Comparison of ENCODE assay signal across 19 mouse cellular contexts in genomic region chr15:62625406-62625805, GRCm38 (mm10).
DNase-seq lines count a peak whose midpoint lies in the region; ATAC-seq and TF ChIP-seq lines count a peak whose summit lies in the region.
"Had no signal": no experiment of that assay in that cellular context is flagged by ENCODE, and none has a peak within 500 bp of the region (broad histone marks: within the 10 kb centered on the region; RNA-seq: fewer than 3 reads in every experiment).

No protein-coding gene starts in this region.

- no peak overlapping the region for H3K27ac ChIP-seq in midbrain, embryonic 11.5 days (ENCODE audit: low read depth, low read length)
- H3K27ac ChIP-seq in midbrain, postnatal 0 days (ENCODE audit: low read depth, low read length), result no peak overlapping the region

- DNase-seq in heart, adult 11 months, result peak; percentile 85
- no peak for DNase-seq in heart, adult 9 months (ENCODE audit: low spot score in 2 of 2)
- DNase-seq in midbrain, embryonic 11.5 days (ENCODE audit: low spot score, missing footprints), result peak; percentile 61
- DNase-seq in midbrain, postnatal 0 days (ENCODE audit: low spot score), result no peak
- DNase-seq: adrenal gland, adult 2 months; adrenal gland, adult 8-10 months; adrenal gland, postnatal 10 days; adrenal gland, postnatal 14 days; adrenal gland, postnatal 25 days; adrenal gland, postnatal 36 days; B cell, adult 2 months; cerebellum, adult 11 months; cerebellum, adult 11-12 months; cerebellum, adult 18-20 months had no signal

- no peak for ATAC-seq in midbrain, embryonic 11.5 days (ENCODE audit: low FRiP score)
- ATAC-seq in midbrain, postnatal 0 days (ENCODE audit: low FRiP score), result no peak
- ATAC-seq: activated CD4-positive, CD25-positive, alpha-beta regulatory T cell, adult 4 months; CD4-positive, CD25-positive, alpha-beta regulatory T cell, adult 4 months; Patski had no signal

- no peaks in the 10 kb centered on the region for H3K4me1 ChIP-seq in midbrain, embryonic 11.5 days (ENCODE audit: control insufficient read depth, insufficient read depth, low read length)
- no peaks in the 10 kb centered on the region for H3K4me1 ChIP-seq in midbrain, postnatal 0 days (ENCODE audit: insufficient read depth, low read length)

- no peak overlapping the region for H3K4me3 ChIP-seq in midbrain, embryonic 11.5 days (ENCODE audit: low read depth, low read length)
- no peak overlapping the region for H3K4me3 ChIP-seq in midbrain, postnatal 0 days (ENCODE audit: low read depth, low read length)

- no peak overlapping the region for H3K4me2 ChIP-seq in midbrain, embryonic 11.5 days
- no peak overlapping the region for H3K4me2 ChIP-seq in midbrain, postnatal 0 days (ENCODE audit: low read depth, low read length, poor library complexity, severe bottlenecking)

- H3K27me3 ChIP-seq in midbrain, embryonic 11.5 days (ENCODE audit: control insufficient read depth, insufficient read depth, low read length), result no peaks in the 10 kb centered on the region
- no peaks in the 10 kb centered on the region for H3K27me3 ChIP-seq in midbrain, postnatal 0 days (ENCODE audit: insufficient read depth, low read length)
- H3K27me3 ChIP-seq: CH12.LX, Patski had no signal

- H3K36me3 ChIP-seq in midbrain, embryonic 11.5 days (ENCODE audit: control insufficient read depth, insufficient read depth, low read length), result no peaks in the 10 kb centered on the region
- no peaks in the 10 kb centered on the region for H3K36me3 ChIP-seq in midbrain, postnatal 0 days (ENCODE audit: insufficient read depth, low read length)
- H3K36me3 ChIP-seq: G1E had no signal

- H3K9ac ChIP-seq in midbrain, embryonic 11.5 days (ENCODE audit: low read length), result no peak overlapping the region
- H3K9ac ChIP-seq in midbrain, postnatal 0 days (replicated peaks; ENCODE audit: low read length, poor library complexity, severe bottlenecking), result no peak overlapping the region

- TF ChIP-seq CTCF in midbrain, postnatal 0 days (IDR thresholded peaks at IDR 0.05), result no peak

- 86% methylated on average over 7 of the region's 7 CpGs for WGBS in midbrain, embryonic 11.5 days
- 92% methylated on average over 7 of the region's 7 CpGs for WGBS in midbrain, postnatal 0 days

- no peaks in the 10 kb centered on the region for H3K9me3 ChIP-seq in midbrain, embryonic 11.5 days (ENCODE audit: control insufficient read depth, low read length)
- H3K9me3 ChIP-seq in midbrain, postnatal 0 days (ENCODE audit: low read length), result no peaks in the 10 kb centered on the region
- H3K9me3 ChIP-seq: G1E had no signal

Comparison
In these comparisons a context has a peak if more than half of its experiments do, and no peak if none do; other contexts are left out.
1. DNase-seq: peak in heart, adult 11 months (single experiment) and midbrain, embryonic 11.5 days (single experiment); none in heart, adult 9 months (0 of 2) and midbrain, postnatal 0 days (single experiment).